8 mouse cellular contexts compared by ENCODE assay signal in genomic region chr13:21778814-21779766, GRCm38 (mm10). TPM values are rescaled to one million over a fixed set of nuclear protein-coding genes. Genes with fewer than 3 reads are reported as not detected.
DNase-seq lines count a peak whose midpoint lies in the region; ATAC-seq and TF ChIP-seq lines count a peak whose summit lies in the region.

No protein-coding gene starts in this region.

- DNase-seq in ZHBTc4 (ENCODE audit: low read depth, low spot score): peak; percentile 93
- DNase-seq in cerebellum, postnatal 4 days (ENCODE audit: low spot score in 2 of 2): peak; percentile 28 to 56
- DNase-seq in gastrocnemius, adult 18-20 months (ENCODE audit: low spot score): peak; percentile 58
- DNase-seq in hindbrain, postnatal 0 days (ENCODE audit: low spot score): peak; percentile 95
- peak; percentile 49 to 60 for DNase-seq in left cerebral cortex, adult 18-20 months (ENCODE audit: low spot score in 2 of 2)
- peak; percentile 62 to 75 for DNase-seq in lung, postnatal 4 days
- DNase-seq in retina, postnatal 7 days (ENCODE audit: low read depth, low spot score): peak; percentile 68
- peak; percentile 13 for DNase-seq in urinary bladder, postnatal 10 days (ENCODE audit: low spot score)

- WGBS in hindbrain, postnatal 0 days: 5% methylated on average over 33 of the region's 33 CpGs

- H3K4me2 ChIP-seq in hindbrain, postnatal 0 days (ENCODE audit: low read depth, low read length): peak overlapping the region; percentile 97

- TF ChIP-seq CTCF in hindbrain, postnatal 0 days (IDR thresholded peaks at IDR 0.05; ENCODE audit: low read depth): no peak

- peak overlapping the region; percentile 44 for H3K4me3 ChIP-seq in hindbrain, postnatal 0 days (ENCODE audit: low read length)

- ATAC-seq in hindbrain, postnatal 0 days: peak; percentile 95

- no peaks in the 10 kb centered on the region for H3K27me3 ChIP-seq in hindbrain, postnatal 0 days (ENCODE audit: insufficient read depth, low read length)

- no peaks in the 10 kb centered on the region for H3K9me3 ChIP-seq in hindbrain, postnatal 0 days (ENCODE audit: low read length)

- peak overlapping the region; percentile 78 for H3K27ac ChIP-seq in hindbrain, postnatal 0 days

- H3K36me3 ChIP-seq in hindbrain, postnatal 0 days (ENCODE audit: insufficient read depth, low read length): no peaks in the 10 kb centered on the region

- H3K9ac ChIP-seq in hindbrain, postnatal 0 days (replicated peaks; ENCODE audit: low read length): peak overlapping the region; percentile 61

- H3K4me1 ChIP-seq in hindbrain, postnatal 0 days (ENCODE audit: insufficient read depth, low read length): peaks cover 9% of the 10 kb centered on the region; the same call in 1 of the 2 replicates

RNA-seq across cellular contexts. Expression of gene Hist1h1b, which starts 1.3 kb away (rescaled TPM):
- under 1 TPM; 0.32 to 0.52 TPM for total RNA-seq in gastrocnemius, adult 18-20 months (2021)
- total RNA-seq in hindbrain, postnatal 0 days (2014; rRNA removed): 263 and 411 TPM in 2 replicates
- 10.0 and 11.7 TPM in 2 replicates for polyA plus RNA-seq in hindbrain, postnatal 0 days (2015; fragmentation: Nextera tagmentation; extraction: Ambion mirVana)
- 1 to 10 TPM; 8.4 to 9.0 TPM for total RNA-seq in left cerebral cortex, adult 18-20 months (2021)

RNA-seq across cellular contexts. Expression of gene Hist1h3i, which starts 4.1 kb away (rescaled TPM):
- 10 to 100 TPM; 12.0 to 12.2 TPM for total RNA-seq in gastrocnemius, adult 18-20 months (2021)
- total RNA-seq in hindbrain, postnatal 0 days (2014; rRNA removed): 789 and 1,626 TPM in 2 replicates
- polyA plus RNA-seq in hindbrain, postnatal 0 days (2015; fragmentation: Nextera tagmentation; extraction: Ambion mirVana): 24.5 and 29.0 TPM in 2 replicates
- total RNA-seq in left cerebral cortex, adult 18-20 months (2021): 10 to 100 TPM; 65.2 to 77.9 TPM

RNA-seq across cellular contexts. Expression of gene Hist1h2an, which starts 7.9 kb away (rescaled TPM):
- not detected for total RNA-seq in gastrocnemius, adult 18-20 months (2021)
- total RNA-seq in hindbrain, postnatal 0 days (2014; rRNA removed): 641 and 1,093 TPM in 2 replicates
- polyA plus RNA-seq in hindbrain, postnatal 0 days (2015; fragmentation: Nextera tagmentation; extraction: Ambion mirVana): 2.2 and 5.4 TPM in 2 replicates
- total RNA-seq in left cerebral cortex, adult 18-20 months (2021): 1 to 10 TPM; 1.1 to 2.8 TPM

RNA-seq across cellular contexts. Expression of gene Hist1h2bp, which starts 8.2 kb away (rescaled TPM):
- not detected for total RNA-seq in gastrocnemius, adult 18-20 months (2021)
- total RNA-seq in hindbrain, postnatal 0 days (2014; rRNA removed): 234 and 289 TPM in 2 replicates
- polyA plus RNA-seq in hindbrain, postnatal 0 days (2015; fragmentation: Nextera tagmentation; extraction: Ambion mirVana): 0.84 TPM in 1 of 2 replicates, not detected in the other
- total RNA-seq in left cerebral cortex, adult 18-20 months (2021): 1 to 10 TPM; 4.1 to 7.0 TPM

RNA-seq across cellular contexts. Expression of gene Hist1h2bn, which starts 25.2 kb away (rescaled TPM):
- total RNA-seq in gastrocnemius, adult 18-20 months (2021): 1 to 10 TPM in 1 of 2 experiments, not detected in 1; 1.1 TPM
- 864 and 1,352 TPM in 2 replicates for total RNA-seq in hindbrain, postnatal 0 days (2014; rRNA removed)
- 1.1 TPM in 1 of 2 replicates, not detected in the other for polyA plus RNA-seq in hindbrain, postnatal 0 days (2015; fragmentation: Nextera tagmentation; extraction: Ambion mirVana)
- total RNA-seq in left cerebral cortex, adult 18-20 months (2021): 1 to 10 TPM; 6.3 to 9.2 TPM

Comparison
In these comparisons a context has a peak if more than half of its experiments do, and no peak if none do; other contexts are left out.
1. Peak in every context shown above with its lines: DNase-seq, ATAC-seq, H3K4me3 ChIP-seq and H3K27ac ChIP-seq.
2. DNase-seq: peak in every context shown above with its lines; median percentile 95 in hindbrain, postnatal 0 days; 93 in ZHBTc4; 68 in lung, postnatal 4 days; 68 in retina, postnatal 7 days; 58 in gastrocnemius, adult 18-20 months; 54 in left cerebral cortex, adult 18-20 months; 42 in cerebellum, postnatal 4 days; 13 in urinary bladder, postnatal 10 days.
3. RNA of gene Hist1h1b, which starts 1.3 kb away (total RNA-seq): 263 to 411 TPM in hindbrain, postnatal 0 days; 8.4 to 9.0 TPM in left cerebral cortex, adult 18-20 months and 0.32 to 0.52 TPM in gastrocnemius, adult 18-20 months; every median in the first group is over 10 times any median in the second.
4. RNA of gene Hist1h3i, which starts 4.1 kb away (total RNA-seq): 789 to 1,626 TPM in hindbrain, postnatal 0 days; 65.2 to 77.9 TPM in left cerebral cortex, adult 18-20 months and 12.0 to 12.2 TPM in gastrocnemius, adult 18-20 months; every median in the first group is over 10 times any median in the second.
5. RNA of gene Hist1h2an, which starts 7.9 kb away (total RNA-seq): 641 to 1,093 TPM in hindbrain, postnatal 0 days; 1.1 to 2.8 TPM in left cerebral cortex, adult 18-20 months and not detected in gastrocnemius, adult 18-20 months; every median in the first group is over 100 times any median in the second.